Mouse (Mus musculus) embryo, embryonic 10.5 days (tissue): Measurements from ENCODE around the gene Ndufb6.

Source experiments
- DNase-seq: peaks from one replicate; pipeline ENCODE4 v3.0.0-alpha.2; 2015; ENCODE audit warnings: low spot score

Ndufb6 gene

DNA sequence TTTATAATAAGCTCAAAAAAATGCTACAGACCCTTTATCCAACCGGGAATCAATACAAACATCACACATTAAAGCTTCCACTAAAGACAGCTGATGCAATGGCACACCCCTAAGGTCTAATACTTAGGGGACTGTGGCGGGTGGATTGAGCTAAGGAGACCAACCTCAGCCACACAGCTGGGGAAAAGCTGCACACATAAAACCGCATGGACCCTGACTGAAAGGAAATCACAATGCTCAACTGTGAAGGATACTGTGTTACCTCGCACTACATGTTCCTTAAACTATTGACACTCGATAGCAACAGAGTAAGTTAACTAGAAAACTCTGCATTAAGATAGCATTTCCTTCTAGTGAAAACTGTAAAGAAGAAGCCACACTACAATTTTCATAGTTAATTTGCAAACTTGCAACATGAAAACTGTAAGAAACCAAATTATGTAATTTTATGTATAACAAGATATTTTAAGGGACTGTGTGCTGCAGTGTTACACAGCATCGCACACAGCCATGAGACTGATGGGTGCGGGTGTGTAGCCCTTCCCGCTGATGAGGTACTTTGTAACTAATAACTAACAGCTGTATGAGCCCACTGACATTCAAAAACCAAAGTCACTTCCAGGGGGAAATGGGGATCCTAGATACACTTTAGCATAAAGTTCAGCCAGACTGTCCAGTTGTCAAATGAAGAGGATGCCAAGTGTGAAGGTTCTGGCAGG lies 24.7 kb downstream of the Ndufb6 start:
- DNase-seq = no peak

DNA sequence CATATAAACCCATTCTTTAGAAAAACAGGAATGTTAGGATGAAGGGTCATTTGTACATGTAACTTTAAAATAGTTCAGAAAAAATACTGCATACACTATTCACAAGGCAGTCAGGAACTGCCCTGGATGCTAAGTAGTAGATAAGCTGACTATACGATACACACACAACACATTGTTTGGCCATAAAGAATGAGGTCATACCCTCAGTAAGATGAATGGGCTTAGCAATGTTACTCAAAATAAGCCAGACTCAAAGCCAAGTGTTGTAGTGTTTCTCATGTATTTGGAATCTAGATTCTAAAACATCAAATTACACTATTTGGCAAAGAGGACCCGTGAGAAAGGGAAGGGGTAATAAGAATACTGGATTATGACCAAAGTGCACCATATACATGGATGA lies 25.5 kb downstream of the Ndufb6 start:
- no peak for DNase-seq

DNA sequence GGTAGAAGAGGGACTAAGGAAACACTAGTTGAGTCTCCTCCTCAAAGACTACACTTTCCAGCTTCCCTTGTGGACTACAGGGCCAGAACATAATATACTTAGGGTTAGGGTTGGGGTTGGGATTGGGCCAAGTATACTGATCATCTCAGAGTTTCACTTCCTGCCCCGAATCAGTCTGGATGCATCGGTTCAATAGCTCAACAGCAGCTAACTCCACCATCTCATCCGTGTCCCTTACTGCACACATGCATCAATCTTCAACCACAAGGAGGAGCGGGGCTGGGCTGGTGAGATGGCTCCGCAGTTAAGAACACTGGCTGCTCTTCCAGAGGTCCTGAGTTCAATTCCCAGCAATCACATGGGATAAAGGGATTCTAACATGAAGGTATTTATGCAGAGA lies 28.2 kb downstream of the Ndufb6 start:
- DNase-seq = no peak

DNA sequence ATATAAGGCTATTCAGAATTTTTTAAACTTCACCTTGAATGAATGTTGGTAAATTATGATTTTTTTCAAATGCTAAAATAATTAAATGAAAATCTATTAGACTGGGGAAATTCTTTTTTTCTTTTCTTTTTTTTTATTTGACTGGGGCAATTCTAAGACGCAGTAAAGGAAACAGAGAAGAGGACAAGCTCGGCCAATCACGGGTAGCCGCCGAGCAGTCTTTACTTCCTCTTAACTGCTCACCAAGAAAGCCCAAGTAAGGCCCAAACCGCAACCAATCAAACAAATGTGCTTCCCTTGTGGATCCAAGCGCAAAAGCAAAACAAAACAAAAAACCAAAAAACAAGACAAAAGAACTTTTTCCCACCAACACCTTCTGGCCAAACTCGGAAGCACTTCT lies 35.2 kb downstream of the Ndufb6 start:
- DNase-seq = no peak

DNA sequence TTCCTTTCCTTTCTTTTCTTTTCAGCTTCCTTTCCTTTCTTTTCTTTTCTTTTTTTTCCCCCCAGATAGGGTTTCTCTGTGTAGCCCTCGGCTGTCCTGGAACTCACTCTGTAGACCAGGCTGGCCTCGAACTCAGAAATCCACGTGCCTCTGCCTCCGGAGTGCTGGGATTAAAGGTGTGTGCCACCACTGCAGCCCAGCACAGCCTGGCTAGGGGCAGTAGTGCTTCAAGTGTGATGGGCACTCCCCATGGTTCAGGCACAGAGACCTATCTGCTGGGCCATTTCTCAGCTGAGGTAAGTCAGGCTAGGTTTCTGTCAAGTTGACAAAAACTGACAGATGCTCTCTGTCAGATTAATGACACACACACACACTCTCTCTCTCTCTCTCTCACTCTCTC lies 36.2 kb downstream of the Ndufb6 start:
- no peak for DNase-seq

DNA sequence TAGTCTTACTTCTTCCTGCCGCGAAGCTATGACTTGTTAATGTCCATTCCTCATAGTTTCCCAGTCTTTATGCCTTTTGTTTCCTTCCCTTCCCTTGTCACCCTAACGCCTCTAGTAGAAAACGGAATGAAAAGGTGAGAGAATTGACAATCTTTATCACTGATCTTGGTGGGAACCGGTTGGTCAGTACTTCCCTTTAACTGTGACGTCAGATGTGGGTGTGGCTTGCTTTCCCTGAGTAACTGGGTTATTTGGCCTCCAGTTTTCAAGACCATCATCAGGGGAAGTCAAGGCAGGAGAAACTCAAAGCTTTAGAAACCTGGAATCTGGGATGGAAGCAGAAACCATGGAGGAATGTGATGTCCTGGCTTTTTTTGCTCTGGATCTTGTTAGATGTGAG lies 37.3 kb downstream of the Ndufb6 start:
- DNase-seq = peak; percentile 15

DNA sequence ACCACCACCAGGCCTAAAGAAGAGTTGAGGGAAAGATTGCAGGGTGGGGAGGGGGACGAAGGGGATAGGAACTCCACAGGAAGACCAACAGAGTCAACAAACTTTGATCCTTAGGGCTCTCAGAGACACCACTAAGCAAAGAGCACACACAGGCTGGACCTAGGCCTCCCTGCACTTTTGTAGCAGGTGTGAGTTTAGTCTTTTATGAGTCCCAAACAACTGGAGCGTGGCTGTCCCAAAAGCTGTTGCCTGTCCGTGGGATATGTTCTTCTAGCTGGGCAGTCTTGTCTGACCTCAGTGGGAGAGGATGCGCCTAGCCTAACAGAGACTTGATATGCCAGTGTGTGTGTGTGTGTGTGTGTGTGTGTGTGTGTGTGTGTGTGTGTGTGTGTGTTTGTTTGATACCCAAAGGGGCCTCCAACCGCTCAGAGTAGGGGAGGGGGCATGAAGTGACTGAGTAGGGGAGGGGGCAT lies 38.9 kb downstream of the Ndufb6 start:
- peak; percentile 15 for DNase-seq

DNA sequence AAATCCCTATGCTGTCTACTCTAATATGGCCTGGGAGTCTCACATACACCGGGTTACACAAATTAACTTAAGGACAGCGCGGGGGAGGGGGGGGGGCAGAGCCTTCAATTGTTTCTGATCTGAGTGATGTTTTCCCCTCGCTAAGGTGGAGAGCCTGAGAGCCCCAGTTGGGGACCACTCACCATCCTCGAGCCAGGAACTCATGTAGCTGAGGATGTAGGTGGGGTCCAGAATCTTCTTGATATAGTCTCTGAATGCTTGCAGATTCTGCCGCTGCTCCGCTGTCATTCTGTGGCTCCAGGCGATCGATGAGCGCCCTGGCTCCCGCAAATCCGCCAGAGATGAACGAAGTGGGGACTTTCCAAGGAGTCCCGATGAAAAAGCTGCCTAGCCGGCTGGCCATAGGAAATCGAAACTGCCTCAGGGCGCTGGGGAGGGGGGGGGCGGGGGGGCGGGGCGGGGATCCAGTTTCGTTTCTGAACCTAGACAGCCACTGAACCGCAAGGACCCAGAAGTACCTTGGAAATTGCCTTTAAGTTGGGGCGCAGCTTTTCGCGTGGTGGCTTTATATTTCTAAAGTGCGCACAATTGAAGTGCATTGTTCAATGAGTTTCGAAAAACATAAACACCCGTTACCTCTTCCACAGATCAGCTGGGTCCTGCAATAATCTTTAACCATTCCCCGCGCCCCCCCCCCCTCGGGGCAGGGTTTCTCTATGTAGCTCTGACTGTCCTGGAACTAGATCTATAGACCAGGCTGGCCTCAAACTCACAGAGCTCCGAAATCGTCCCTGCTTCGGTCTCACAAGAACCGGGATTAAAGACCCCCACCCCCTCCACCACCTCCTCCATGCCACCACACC lies 39.6 kb downstream of the Ndufb6 start, which contains the start of gene Ddx58:
Ddx58 (minus strand) TSS at position 420 of the 863 bp plus-strand sequence.
- peak; percentile 52 for DNase-seq

DNA sequence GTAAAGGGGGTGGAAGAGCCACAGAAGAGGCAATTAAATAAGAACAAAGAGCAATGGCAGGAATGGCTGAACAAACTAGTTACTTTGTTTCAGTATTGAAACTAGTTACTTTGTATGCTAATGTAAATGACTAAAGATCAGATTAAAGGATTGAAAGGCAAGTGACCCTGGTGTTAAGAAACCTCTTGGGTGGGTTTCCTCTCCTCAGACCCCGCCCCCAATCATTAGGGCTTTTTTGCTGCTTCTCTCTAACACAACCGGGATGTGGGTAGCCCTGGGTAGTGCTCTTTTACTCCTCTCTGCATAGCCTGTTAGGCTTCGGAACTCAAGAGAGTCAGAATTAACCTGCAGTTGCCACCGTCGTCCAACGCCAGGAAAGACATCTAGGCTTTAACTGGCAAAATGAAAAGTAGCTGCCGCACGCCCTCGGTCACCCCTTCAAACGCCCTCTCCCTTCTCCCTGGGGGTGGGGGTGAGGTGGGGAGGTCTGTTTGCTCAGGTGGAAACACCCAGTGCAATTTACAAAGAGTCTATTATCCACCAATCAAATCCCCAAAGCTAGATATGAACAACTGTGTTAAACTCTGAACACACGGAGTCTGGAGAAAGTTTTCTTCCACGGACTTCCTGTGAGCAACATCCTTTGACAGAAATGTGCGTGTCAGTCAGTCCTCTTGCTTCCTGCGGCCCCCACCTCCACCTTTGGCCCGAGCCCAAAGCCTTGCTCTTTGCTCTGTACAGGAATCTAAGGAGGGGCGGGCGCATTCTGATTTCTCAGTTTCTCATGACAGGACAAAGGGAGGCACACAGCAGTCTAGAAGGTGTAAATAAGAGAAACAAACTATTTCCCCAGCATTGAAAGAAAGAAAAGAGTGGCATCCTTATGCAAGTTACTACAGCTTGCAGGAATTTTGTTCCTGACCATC lies 40.5 kb downstream of the Ndufb6 start:
- DNase-seq = peak; percentile 38

DNA sequence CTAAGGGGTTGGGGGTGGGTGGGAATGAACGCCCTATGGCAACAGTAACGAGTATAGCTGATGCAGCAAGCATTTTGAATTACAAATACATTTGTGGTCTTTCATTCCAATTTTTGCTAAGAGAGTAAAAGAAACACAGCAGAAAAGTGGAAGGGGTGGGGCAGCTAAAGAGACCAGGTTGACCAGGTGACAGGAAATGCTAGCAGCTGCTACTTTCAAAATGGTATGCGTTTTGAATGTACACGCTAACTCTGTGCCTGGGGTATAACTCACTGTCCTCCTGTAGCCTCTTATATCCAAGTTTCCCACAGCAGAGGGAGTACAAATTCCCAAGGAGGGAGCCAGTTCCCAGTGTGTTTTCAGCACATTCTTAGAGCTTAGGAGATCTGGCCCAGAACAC lies 42.4 kb downstream of the Ndufb6 start:
- no peak for DNase-seq

DNA sequence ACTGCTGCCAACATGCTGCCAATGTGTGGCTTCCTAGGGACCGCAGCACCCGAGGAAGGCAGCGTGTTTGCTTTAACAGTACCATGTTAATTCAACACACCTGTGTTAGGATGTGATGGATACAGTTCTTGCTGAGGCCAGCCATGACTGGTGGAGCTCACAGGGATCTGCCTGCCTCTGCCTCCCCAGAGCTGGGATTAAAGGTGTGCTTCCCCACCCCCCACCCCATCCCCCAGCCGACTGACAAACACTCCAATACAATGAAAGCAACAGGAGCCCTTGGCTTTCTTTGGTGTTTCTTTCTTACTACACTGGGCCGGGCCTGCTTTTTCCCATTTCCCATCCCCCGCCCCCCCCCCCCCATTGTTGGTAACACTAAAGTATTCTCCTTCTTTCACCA lies 45.0 kb downstream of the Ndufb6 start:
- DNase-seq = no peak

DNA sequence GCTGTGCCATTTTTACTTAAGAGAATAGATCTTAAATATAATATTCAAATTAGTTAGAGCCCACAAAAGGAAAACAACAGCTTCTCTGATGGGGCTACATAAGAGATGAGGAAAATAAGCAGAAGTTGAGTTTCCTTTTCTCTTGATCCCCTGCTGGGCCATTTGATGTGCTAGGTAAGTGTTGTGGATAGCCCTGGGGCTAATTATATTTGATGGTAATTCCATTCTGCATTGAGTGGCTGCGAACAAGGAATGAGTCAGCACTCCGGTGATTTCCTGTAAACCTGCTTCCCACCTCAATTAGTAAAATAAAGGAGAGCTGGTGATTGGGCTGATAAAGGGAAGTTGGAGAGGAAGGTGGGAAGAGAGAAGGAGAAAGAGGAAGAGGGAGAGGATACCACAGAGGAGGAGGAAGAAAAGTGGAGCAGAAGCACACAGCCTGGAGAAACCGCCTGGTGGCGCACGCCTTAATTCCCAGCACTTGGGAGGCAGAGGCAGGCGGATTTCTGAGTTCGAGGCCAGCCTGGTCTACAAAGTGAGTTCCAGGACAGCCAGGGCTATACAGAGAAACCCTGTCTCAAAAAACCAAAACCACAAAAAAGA lies 46.1 kb downstream of the Ndufb6 start:
- DNase-seq = no peak

DNA sequence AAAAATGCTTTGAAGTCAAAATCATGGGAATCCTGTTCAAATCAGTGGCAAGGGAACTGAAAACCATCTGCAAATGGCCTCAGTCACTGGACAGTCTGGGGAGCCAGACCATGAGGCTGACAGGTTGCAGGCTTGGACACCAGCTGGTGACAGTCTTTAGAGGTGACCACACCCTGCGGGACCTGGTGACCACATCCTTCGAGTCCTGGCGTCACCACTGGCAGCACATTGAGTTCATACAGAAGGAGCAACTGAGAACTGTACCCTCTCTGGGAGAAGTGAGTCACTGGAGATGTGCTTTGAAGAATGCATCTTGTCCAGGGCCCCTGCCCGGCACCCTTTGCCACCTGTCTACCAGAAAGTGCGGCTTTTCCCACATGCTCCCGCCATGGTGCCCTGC lies 49.5 kb downstream of the Ndufb6 start:
- no peak for DNase-seq

DNA sequence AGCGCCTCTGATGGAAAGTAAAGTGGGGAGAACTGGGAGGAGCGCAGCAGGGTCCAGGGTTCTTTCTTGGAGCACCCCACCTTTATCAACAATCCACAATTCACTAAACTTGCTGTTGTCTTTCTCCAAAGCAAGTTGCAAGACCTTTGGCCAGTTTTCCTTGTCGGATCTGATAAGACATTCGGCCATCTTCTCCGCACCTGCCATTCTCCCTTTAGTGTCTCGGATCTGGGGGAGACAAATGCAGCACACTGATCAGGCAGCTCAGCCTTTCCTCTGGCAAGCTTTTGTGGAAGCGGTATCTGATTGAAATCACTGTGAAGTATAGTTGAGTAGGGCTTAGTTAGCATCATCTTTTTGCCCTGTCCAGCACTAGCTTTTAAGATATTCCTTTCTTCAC lies 51.3 kb downstream of the Ndufb6 start:
- DNase-seq = no peak

DNA sequence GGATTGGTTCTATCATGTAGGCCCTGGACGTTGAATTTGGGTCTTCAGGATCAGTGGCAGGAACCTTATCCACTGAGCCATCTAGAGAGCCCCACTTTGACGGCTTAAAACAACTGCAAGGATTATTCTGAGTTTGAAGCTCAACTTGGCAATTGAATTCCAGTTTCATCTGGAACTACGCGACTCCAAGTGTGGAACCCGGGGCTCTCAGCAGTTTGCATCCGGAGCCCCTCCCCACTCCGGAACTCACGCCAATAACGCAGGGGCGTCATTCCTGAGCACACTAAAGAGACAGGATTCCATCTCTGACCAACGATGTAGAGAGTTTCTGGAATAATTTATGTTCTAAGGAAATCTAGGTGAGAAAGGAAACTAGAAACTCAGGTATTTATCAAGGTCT lies 52.1 kb downstream of the Ndufb6 start:
- no peak for DNase-seq

DNA sequence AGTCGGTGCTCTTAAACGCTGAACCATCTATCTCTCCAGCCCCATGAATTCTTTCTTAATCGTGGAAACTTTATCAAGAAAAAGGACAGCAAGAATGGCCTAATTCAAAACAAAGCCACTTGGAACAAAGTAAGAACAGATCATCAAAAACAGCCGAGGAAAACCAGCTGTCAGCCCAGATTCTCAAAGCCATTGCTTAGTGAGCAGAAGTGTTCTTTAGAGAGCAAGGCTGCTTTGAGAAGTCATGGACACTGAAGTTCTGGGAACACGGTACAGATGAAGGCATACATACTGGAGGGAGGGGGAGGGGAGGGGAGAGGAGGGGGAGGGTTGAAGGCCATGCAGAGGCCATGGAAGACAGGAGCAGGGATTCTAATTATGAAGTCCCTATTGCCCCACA lies 53.1 kb downstream of the Ndufb6 start:
- DNase-seq = no peak

DNA sequence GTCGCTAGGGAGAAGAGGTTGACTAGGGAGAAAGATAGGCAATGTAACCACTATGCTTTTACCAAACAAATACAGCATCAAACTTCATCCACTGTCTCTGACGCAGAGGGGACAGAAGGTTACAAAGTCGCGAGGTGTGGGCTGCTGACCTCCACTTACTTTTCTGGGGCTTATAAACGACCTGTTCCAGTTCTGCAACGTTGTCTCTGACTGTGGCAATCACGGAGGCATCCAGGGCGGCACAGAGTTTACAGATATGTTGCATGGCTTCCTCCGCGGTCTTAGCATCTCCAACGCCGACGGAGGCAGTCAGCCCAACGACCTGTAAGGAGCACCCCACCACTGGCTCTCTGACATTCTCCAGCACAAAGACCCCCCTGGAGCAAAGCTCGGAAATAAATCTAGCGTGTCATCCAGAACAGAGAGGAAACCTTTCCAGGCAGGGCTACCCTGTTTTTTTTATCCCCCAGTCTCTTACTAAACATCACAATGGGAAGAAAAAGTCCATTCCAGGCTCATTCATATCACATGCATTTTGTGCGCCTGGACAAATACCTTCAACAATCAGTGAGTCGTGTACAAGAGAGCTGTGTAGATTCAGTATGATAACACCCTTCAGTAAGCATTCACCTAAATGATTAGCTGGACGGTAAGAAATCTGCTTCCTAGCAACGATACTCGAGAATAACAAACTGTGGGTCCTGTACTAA lies 57.2 kb downstream of the Ndufb6 start:
- DNase-seq = no peak

DNA sequence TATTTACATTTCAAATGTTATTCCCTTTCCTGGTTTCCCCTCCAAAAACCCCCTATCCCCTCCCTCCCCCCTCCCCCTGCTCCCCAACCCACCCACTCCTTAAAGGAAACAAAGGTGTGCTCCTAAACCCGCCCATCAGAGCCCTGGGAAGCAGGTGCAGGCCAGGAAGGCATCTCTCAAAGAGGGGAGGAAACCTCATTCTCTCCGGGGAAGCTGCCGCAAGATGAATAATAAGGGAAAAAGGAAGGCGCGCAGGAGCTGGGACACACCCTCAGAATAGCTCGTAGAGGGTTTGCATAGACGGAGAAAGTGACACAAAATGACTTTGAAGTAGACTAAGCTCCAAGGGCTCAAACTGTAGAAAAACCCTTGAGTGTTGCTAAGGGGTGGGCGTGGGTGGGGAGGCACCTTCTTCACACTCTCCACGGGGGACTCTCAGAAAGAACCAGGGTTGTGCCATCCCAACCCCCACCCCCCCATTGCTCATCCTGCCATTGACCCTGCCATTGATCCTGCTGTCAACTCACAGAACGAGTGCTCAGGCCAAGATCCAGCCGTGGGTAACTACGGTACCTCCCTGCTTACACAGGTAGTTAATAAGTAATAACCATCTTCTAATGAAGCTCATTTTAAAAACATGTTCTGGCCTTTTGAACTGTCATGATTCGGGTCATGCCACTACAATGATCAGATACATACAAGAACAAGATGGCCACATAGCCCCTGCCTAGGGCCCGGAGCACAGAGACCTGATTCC lies 58.0 kb downstream of the Ndufb6 start:
- no peak for DNase-seq
